Mouse (Mus musculus): Measurements from ENCODE around the gene Nrf1.

GRCm38 (mm10) chr6:30175225-30175917, 127.6 kb downstream of the Nrf1 start:
- no peak for TF ChIP-seq CTCF (IDR thresholded peaks at IDR 0.05; ENCODE audit: borderline replicate concordance, control insufficient read depth, extremely low read depth, insufficient read depth, low read length, poor library complexity)
- TF ChIP-seq POLR2A (IDR thresholded peaks at IDR 0.05; ENCODE audit: control insufficient read depth, extremely low read depth, insufficient read depth, low read length, poor library complexity) = no peak

Measured in thymus, adult 2 months (tissue).